Mouse (Mus musculus) heart, embryonic 13.5 days (tissue): ENCODE measurements around the gene Lsm7. TPM values are rescaled to one million over a fixed set of nuclear protein-coding genes. Genes with fewer than 3 reads are reported as not detected.
A peak's percentile ranks its signal among the peaks of the same experiment; 100 is the strongest.

ENCODE experiments used
- ATAC-seq: fragments of 200-750 bp; cut with Nextera tagmentation; 2 replicates; pipeline ENCODE4 v1.8.0; 2017; ENCODE audit warnings: moderate TSS enrichment; ENCODE audit not compliant: insufficient number of reproducible peaks, low FRiP score, low TSS enrichment; ENCODE audit errors: extremely low read depth
- H3K27ac ChIP-seq: fragments of 300-500 bp; sonication (generic); replicated peaks from 2 replicates; pipeline ENCODE4 v1.5.1; 2015; ENCODE audit warnings: moderate library complexity, mild to moderate bottlenecking, inconsistent platforms
- H3K27me3 ChIP-seq: fragments of 300-500 bp; sonication (generic); replicated peaks from 2 replicates; pipeline ENCODE4 v1.6.1; 2015; ENCODE audit warnings: mild to moderate bottlenecking, inconsistent platforms
- H3K36me3 ChIP-seq: fragments of 300-500 bp; sonication (generic); 2 replicates; pipeline ENCODE4 v1.6.1; 2015; ENCODE audit warnings: mild to moderate bottlenecking, inconsistent platforms
- H3K4me1 ChIP-seq: fragments of 300-500 bp; sonication (generic); 2 replicates; pipeline ENCODE4 v1.6.1; 2015; ENCODE audit warnings: inconsistent platforms
- H3K4me2 ChIP-seq: fragments of 300-500 bp; sonication (generic); 2 replicates; pipeline ENCODE4 v1.6.1; 2015; ENCODE audit warnings: inconsistent platforms, mild to moderate bottlenecking, moderate library complexity
- H3K4me3 ChIP-seq: fragments of 300-500 bp; sonication (generic); 2 replicates; pipeline ENCODE4 v1.5.1; 2015; ENCODE audit warnings: moderate library complexity, mild to moderate bottlenecking, inconsistent platforms
- H3K9ac ChIP-seq: fragments of 300-500 bp; sonication (generic); 2 replicates; pipeline ENCODE4 v1.6.1; 2015; ENCODE audit warnings: inconsistent platforms, mild to moderate bottlenecking, moderate library complexity
- H3K9me3 ChIP-seq: fragments of 300-500 bp; sonication (generic); 2 replicates; pipeline ENCODE4 v1.6.1; 2016; ENCODE audit warnings: inconsistent platforms
- WGBS: fragments of 180-500 bp; shearing (Covaris S2); methylation state at CpG from one replicate; pipeline ENCODE4 v1.1.7; 2015; ENCODE audit warnings: mixed read lengths; 5-methylcytosine and 5-hydroxymethylcytosine counted together
- polyA plus RNA-seq: library from polyadenylated mRNA; unstranded; fragments of >200 nt; fragmentation: Nextera tagmentation; extraction: Ambion mirVana; gene quantifications from 2 replicates; pipeline ENCODE4 v1.2.1, GENCODE M21; 2015

The Lsm7 gene
- polyA plus RNA-seq, 1 experiment from 2014 or later, result 157 TPM

DNA sequence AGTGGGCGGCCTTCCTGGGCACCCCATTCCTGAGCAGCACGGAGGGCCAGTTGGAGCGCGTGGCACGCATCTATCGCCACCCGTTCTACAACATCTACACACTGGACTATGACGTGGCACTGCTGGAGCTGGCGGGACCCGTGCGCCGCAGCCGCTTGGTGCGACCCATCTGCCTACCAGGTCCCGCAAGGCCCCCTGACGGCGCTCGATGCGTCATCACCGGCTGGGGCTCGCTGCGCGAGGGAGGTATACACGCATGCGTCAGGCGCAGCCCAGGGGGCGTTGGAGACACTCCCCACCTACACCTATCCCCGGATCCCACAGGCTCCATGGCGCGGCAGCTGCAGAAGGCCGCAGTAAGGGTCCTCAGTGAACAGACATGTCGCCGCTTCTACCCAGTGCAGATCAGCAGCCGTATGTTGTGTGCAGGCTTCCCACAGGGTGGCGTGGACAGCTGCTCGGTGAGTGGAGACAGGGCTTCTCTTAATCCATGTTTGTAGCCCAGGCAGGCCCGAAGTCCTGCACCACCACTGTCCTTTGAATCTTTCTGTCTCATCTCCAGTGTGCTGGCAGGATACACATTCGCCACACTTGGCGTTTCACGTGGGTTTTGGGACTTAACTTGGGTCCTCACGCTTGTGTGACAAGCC, 43.0 kb upstream of the Lsm7 start:
- 26% methylated on average over 41 of the region's 41 CpGs for WGBS
- Histone ChIP-seq H3K9me3 (no peaks in the 10 kb centered on the region), H3K4me2 (peak overlapping the region; percentile 53), H3K36me3 (peaks cover 26% of the 10 kb centered on the region), H3K4me1 (peaks cover 23% of the 10 kb centered on the region), H3K4me3 (peak overlapping the region; percentile 28), H3K27ac (no peak overlapping the region), H3K9ac (peak overlapping the region; percentile 58), H3K27me3 (no peaks in the 10 kb centered on the region)
- ATAC-seq, result no peak

DNA sequence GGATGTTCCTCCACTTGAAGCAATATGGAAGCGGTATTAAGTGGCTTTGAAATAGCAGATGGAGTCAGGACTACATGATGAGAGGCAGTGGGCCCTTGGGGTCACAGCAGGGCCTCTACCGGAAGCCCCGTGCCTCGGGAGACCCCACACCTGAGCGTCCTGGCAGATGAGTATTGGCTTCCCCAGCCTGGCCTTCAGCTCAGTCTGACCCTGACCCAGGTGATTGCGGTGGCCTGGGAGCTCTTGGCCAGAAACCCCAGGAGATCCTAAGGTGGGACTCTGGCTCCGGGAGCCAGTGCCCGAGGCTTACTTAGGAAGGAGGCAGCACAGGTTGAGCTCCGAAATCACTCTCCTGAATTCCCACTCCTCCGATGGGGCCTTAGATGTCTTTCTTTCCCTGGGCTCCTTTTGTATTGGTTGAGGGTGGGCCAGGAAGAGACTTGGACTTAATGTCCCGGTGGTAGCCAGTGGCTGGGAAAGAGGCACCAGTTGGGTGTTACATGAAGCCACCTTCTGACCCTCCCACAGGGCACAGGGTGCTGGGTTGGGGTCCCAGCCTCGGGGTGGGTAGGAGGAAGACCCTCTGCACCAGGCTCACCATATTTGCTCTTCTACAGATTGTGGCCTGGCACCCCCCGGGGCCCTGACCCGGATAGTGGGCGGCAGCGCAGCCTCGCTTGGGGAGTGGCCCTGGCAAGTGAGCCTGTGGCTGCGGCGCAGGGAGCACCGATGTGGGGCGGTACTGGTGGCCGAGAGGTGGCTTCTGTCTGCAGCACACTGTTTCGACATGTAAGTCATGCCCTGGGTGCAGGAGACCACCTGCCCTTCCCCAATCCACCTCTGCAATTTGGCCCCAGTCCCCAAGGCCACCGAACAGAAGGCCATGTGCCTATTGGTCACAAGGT, 41.8 kb upstream of the Lsm7 start:
- 0 out of 2 replicates have a peak overlapping the region, but pooled peaks have one; percentile 33 for H3K9ac ChIP-seq
- H3K27me3 ChIP-seq, result no peaks in the 10 kb centered on the region
- 64% methylated on average over 24 of the region's 24 CpGs for WGBS
- no peaks in the 10 kb centered on the region for H3K9me3 ChIP-seq
- no peak for ATAC-seq
- peaks cover 16% of the 10 kb centered on the region for H3K36me3 ChIP-seq
- H3K27ac ChIP-seq, result no peak overlapping the region
- H3K4me1 ChIP-seq, result peaks cover 23% of the 10 kb centered on the region
- no peak overlapping the region for H3K4me2 ChIP-seq
- no peak overlapping the region for H3K4me3 ChIP-seq

DNA sequence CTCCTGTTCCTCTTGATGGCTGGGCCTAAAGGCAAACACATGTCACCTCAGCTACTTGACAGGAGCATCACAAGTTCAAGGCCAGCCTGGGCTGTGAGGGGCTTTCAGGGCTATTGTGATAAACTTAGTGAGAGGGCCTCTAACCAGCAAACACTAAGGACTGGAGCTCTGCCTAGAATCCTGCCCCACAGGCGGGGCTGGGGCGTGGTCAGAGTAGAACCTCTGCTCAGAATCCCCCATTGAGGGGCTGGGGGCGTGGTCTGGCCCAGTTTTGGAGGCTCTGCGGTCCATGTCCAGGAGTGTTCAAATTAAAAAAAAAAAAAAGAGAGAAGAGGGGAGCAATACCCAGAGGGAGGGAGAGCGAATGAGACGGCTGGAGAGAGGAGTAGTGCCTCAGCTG, 40.7 kb upstream of the Lsm7 start:
- 80% methylated on average over 6 of the region's 6 CpGs for WGBS
- H3K4me2 ChIP-seq, result no peak overlapping the region
- peaks cover 20% of the 10 kb centered on the region for H3K4me1 ChIP-seq
- no peak overlapping the region for H3K4me3 ChIP-seq
- ATAC-seq, result no peak
- peaks cover 5% of the 10 kb centered on the region for H3K27me3 ChIP-seq
- H3K27ac ChIP-seq, result no peak overlapping the region
- no peak overlapping the region for H3K9ac ChIP-seq
- H3K36me3 ChIP-seq, result peaks cover 16% of the 10 kb centered on the region
- no peaks in the 10 kb centered on the region for H3K9me3 ChIP-seq

GRCm38 (mm10) chr10:80895100-80895499, 40.1 kb upstream of the Lsm7 start:
- Histone ChIP-seq H3K36me3 (peaks cover 16% of the 10 kb centered on the region), H3K4me2 (no peak overlapping the region), H3K9ac (no peak overlapping the region), H3K4me1 (peaks cover 20% of the 10 kb centered on the region), H3K4me3 (no peak overlapping the region), H3K9me3 (no peaks in the 10 kb centered on the region), H3K27me3 (peaks cover 11% of the 10 kb centered on the region), H3K27ac (no peak overlapping the region)
- no peak for ATAC-seq
- 84% methylated on average over 7 of the region's 7 CpGs for WGBS

DNA sequence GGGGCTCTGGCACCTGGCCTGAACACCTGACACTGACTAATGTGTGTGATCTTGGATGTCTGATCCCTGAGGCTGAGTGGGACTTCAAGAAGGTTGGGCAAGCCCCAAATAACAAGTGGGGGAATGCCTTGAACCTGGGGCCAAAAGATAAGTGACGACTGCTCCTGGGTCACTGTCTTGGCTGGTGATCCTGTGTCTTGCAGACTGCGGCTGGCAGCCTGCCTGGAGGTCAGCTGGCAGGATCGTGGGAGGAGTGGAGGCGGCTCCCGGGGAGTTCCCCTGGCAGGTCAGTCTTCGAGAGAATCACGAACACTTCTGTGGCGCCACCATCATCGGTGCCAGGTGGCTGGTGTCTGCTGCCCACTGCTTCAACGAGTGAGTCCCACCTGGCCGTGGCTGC, 32.2 kb upstream of the Lsm7 start:
- Histone ChIP-seq H3K27me3 (peaks cover 67% of the 10 kb centered on the region), H3K36me3 (no peaks in the 10 kb centered on the region), H3K4me2 (no peak overlapping the region), H3K27ac (no peak overlapping the region), H3K9ac (no peak overlapping the region), H3K9me3 (no peaks in the 10 kb centered on the region), H3K4me3 (no peak overlapping the region), H3K4me1 (peaks cover 4% of the 10 kb centered on the region; the same call in 1 of the 2 replicates)
- 44% methylated on average over 11 of the region's 11 CpGs for whole genome bisulfite sequencing
- no peak for ATAC-seq

- Histone ChIP-seq H3K9ac (no peak overlapping the region), H3K4me3 (no peak overlapping the region), H3K27ac (no peak overlapping the region), H3K27me3 (peaks cover 25% of the 10 kb centered on the region), H3K9me3 (no peaks in the 10 kb centered on the region), H3K4me1 (peaks cover 8% of the 10 kb centered on the region), H3K36me3 (no peaks in the 10 kb centered on the region), H3K4me2 (no peak overlapping the region)
- no peak for ATAC-seq
- WGBS, result 21% methylated on average over 10 of the region's 10 CpGs
Observed at GRCm38 (mm10) chr10:80881301-80881700, 26.3 kb upstream of the Lsm7 start.

DNA sequence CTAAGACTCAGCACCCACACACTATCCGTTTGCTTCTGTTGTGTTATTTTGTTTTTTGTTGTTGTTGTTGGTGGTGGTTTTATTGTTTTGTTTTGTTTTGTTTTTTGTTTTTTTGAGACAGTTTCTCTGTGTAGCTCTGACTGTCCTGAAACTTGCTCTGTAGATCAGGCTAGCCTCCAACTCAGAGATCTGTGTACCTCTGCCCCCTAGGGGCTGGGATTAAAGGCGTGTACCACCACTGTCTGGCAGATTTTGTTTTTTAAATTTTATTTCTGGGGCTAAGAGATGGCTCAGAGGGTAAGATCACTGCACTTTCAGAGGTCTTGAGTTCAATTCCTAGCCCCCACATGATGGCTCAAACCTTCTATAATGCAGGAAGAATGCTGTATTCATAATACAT, 25.9 kb upstream of the Lsm7 start:
- H3K4me3 ChIP-seq, result no peak overlapping the region
- no peak overlapping the region for H3K4me2 ChIP-seq
- no peak for ATAC-seq
- H3K9ac ChIP-seq, result no peak overlapping the region
- no peaks in the 10 kb centered on the region for H3K36me3 ChIP-seq
- H3K4me1 ChIP-seq, result peaks cover 8% of the 10 kb centered on the region
- H3K27ac ChIP-seq, result no peak overlapping the region
- no peaks in the 10 kb centered on the region for H3K9me3 ChIP-seq
- WGBS, result 55% methylated on average over 2 of the region's 2 CpGs
- peaks cover 23% of the 10 kb centered on the region for H3K27me3 ChIP-seq

DNA sequence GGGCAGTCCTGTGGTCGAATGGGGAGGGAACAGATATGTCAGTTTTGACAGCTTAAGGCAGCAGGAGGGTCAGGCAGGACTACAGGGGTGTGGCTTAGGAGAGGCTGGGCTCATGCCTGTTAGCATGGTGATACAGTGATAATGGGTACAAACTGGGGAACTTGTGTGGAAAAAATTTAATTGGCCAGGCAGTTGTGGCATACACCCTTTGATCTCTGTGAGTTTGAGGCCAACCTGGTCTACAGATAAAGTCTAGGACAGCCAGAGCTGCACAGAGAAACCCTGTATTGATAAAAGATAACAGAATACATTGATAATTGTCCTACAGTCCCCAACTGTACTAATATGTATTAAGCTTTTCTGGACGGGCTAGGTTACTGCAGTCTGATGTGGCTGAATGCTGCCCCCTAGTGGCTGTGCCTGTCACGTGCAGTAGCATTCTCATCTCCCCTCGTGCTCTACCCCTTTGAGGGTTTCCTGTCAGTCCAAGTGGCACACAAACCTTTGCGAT, 25.2 kb upstream of the Lsm7 start:
- 10% methylated on average over 5 of the region's 5 CpGs for WGBS
- peaks cover 16% of the 10 kb centered on the region for H3K27me3 ChIP-seq
- 0 out of 2 replicates have a peak overlapping the region, but pooled peaks have one; percentile 14 for H3K9ac ChIP-seq
- H3K4me1 ChIP-seq, result peaks cover 8% of the 10 kb centered on the region
- no peak overlapping the region for H3K4me3 ChIP-seq
- H3K27ac ChIP-seq, result no peak overlapping the region
- H3K36me3 ChIP-seq, result no peaks in the 10 kb centered on the region
- ATAC-seq, result no peak
- no peak overlapping the region for H3K4me2 ChIP-seq
- no peaks in the 10 kb centered on the region for H3K9me3 ChIP-seq

DNA sequence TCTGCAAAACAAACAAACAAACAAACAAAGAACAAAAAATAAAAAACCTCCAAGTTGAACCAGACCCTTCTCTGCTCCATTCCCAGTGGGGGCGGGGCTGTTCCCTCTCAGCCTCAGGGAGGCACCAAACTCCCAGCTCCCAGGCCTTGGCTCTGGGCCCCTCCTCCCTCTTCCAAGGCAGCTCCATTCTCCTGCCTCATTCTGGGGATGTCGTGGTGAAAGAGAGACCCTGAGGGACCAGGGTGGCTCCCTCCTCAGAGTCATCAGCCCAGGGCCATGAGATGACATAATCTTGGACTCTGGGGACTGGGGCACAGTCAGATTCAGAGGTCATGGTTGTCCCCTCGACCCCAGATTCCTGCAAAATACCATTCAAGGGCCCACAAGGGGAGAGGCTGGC, 21.6 kb upstream of the Lsm7 start:
- H3K4me1 ChIP-seq, result peaks cover 8% of the 10 kb centered on the region
- H3K9ac ChIP-seq, result peak overlapping the region; percentile 38; the same call in 1 of the 2 replicates

GRCm38 (mm10) chr10:80876028-80876427, 21.0 kb upstream of the Lsm7 start:
- no peak for ATAC-seq
- Histone ChIP-seq H3K36me3 (no peaks in the 10 kb centered on the region), H3K27me3 (peaks cover 25% of the 10 kb centered on the region), H3K4me3 (no peak overlapping the region), H3K9ac (peak overlapping the region; percentile 41; the same call in 1 of the 2 replicates), H3K9me3 (no peaks in the 10 kb centered on the region), H3K27ac (no peak overlapping the region), H3K4me1 (peaks cover 8% of the 10 kb centered on the region), H3K4me2 (no peak overlapping the region)
- WGBS, result 22% methylated on average over 5 of the region's 5 CpGs

More for the DNA sequence above, 21.6 kb upstream of the Lsm7 start:
- Histone ChIP-seq H3K4me2 (no peak overlapping the region), H3K27me3 (peaks cover 19% of the 10 kb centered on the region), H3K9me3 (no peaks in the 10 kb centered on the region), H3K4me3 (no peak overlapping the region), H3K36me3 (no peaks in the 10 kb centered on the region), H3K27ac (no peak overlapping the region)
- 28% methylated on average over 3 of the region's 3 CpGs for WGBS
- ATAC-seq, result no peak

DNA sequence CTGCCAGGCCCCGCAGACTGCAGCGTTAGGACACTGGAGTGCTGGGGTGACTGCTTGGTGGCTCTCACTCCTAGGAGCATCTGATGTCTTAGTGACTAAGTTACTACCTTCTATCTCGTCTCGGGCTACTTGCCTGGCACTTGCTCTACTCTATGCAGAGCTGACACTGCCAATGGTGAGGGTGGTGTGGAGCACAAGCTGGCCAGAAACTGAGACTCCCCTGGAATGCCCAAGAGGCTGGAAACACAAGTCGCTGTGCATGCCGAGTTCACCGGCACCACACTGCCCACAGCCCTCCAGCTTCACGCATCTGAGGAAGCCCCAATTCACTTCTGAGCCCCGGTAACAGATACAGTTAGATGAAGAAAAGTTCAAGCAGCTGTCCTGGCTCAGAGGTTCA, 19.0 kb upstream of the Lsm7 start:
- Histone ChIP-seq H3K27me3 (peaks cover 26% of the 10 kb centered on the region), H3K4me2 (no peak overlapping the region), H3K4me3 (no peak overlapping the region), H3K9me3 (no peaks in the 10 kb centered on the region), H3K36me3 (no peaks in the 10 kb centered on the region), H3K4me1 (peaks cover 8% of the 10 kb centered on the region), H3K27ac (no peak overlapping the region), H3K9ac (0 out of 2 replicates have a peak overlapping the region, but pooled peaks have one; percentile 7)
- WGBS, result 68% methylated on average over 9 of the region's 9 CpGs
- no peak for ATAC-seq
